Mouse (Mus musculus) regulatory T cell (primary cell): Measurements from ENCODE around the gene Pex11b.
"Not testable (repeated sequence)": the region's sequence is repeated elsewhere in the genome, so short reads cannot be mapped to it uniquely, and the experiment has no call there.

Experiments
- in situ Hi-C: fragments of 300-600 bp; cut with MboI, MseI; formaldehyde crosslinking; loops from one replicate; pipeline ENCODE4 v1.15.1; 2025; ENCODE audit warnings: high pct_unique_total_duplicates

Gene Pex11b

GRCm38 (mm10) chr3:96674442-96674841 lies 39.3 kb downstream of the Pex11b start:
- in situ Hi-C loops = no loop called here

GRCm38 (mm10) chr3:96675171-96675570 lies 40.0 kb downstream of the Pex11b start:
- in situ Hi-C loops = no loop called here

GRCm38 (mm10) chr3:96675690-96676089 lies 40.5 kb downstream of the Pex11b start:
- in situ Hi-C loops = no loop called here

GRCm38 (mm10) chr3:96678456-96678855 lies 43.3 kb downstream of the Pex11b start:
- in situ Hi-C loops = no loop called here

GRCm38 (mm10) chr3:96679159-96679674 lies 44.0 kb downstream of the Pex11b start:
- in situ Hi-C loops = no loop called here

- in situ Hi-C loops = no loop called here
These were observed 45.2 kb downstream of the Pex11b start for GRCm38 (mm10) chr3:96680269-96680956.

- in situ Hi-C loops = no loop called here
These were observed 48.3 kb downstream of the Pex11b start for GRCm38 (mm10) chr3:96683496-96683895.

GRCm38 (mm10) chr3:96684151-96684821 lies 49.1 kb downstream of the Pex11b start:
- in situ Hi-C loops = no loop called here

- in situ Hi-C loops = no loop called here
These were observed 49.6 kb downstream of the Pex11b start for GRCm38 (mm10) chr3:96684822-96685156.

GRCm38 (mm10) chr3:96686057-96686456 lies 50.9 kb downstream of the Pex11b start:
- in situ Hi-C loops = not testable (repeated sequence)

GRCm38 (mm10) chr3:96688854-96689253 lies 53.7 kb downstream of the Pex11b start:
- in situ Hi-C loops = no loop called here

GRCm38 (mm10) chr3:96690298-96690697 lies 55.1 kb downstream of the Pex11b start:
- in situ Hi-C loops = no loop called here

GRCm38 (mm10) chr3:96692506-96692905 lies 57.3 kb downstream of the Pex11b start:
- in situ Hi-C loops = no loop called here

- in situ Hi-C loops = no loop called here
These were observed 58.4 kb downstream of the Pex11b start for GRCm38 (mm10) chr3:96693579-96693978.
